Mouse (Mus musculus): ENCODE measurements at regions not wholly inside any gene's neighbourhood (a gene's known extent, or its start where the extent isn't known, plus 50 kb on each side); places are given as distances from the start of the nearest gene placed in this dataset.

DNA sequence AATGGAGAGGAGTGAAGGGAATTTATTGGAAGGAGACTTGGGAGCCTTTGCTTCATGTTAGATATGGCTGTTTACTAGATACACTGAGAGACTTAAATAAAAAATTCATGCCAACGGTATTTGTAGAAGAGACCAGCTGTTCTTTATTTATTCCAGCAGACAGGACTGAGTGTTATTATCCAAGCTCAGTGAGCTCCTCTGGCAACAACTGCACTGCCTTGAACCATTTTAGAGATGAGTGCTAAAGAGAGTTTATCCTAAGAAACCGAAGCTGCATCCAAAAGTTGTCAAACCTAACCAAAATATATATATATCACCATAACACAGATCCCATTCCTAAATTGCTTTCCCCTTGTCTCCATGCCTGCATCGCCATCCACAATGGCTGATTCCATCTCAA lies 247.0 kb downstream of the Gm11361 start:
- Histone ChIP-seq H3K4me3 (ENCODE audit: low read length) (no peak overlapping the region), H3K36me3 (ENCODE audit: control insufficient read depth, insufficient read depth) (no peaks in the 10 kb centered on the region), H3K27me3 (ENCODE audit: control insufficient read depth, insufficient read depth, low read length) (no peaks in the 10 kb centered on the region), H3K27ac (ENCODE audit: low read length) (no peak overlapping the region), H3K9ac (ENCODE audit: low read length) (no peak overlapping the region), H3K9me3 (replicated peaks; ENCODE audit: control insufficient read depth, low read length) (no peaks in the 10 kb centered on the region), H3K4me2 (ENCODE audit: low read depth, low read length) (no peak overlapping the region), H3K4me1 (ENCODE audit: control insufficient read depth, insufficient read depth, low read length) (peaks cover 13% of the 10 kb centered on the region)
- no peak for ATAC-seq (replicated peaks; ENCODE audit: extremely low read depth, insufficient read depth, low FRiP score)
- 75% methylated on average over 3 of the region's 3 CpGs for WGBS

DNA sequence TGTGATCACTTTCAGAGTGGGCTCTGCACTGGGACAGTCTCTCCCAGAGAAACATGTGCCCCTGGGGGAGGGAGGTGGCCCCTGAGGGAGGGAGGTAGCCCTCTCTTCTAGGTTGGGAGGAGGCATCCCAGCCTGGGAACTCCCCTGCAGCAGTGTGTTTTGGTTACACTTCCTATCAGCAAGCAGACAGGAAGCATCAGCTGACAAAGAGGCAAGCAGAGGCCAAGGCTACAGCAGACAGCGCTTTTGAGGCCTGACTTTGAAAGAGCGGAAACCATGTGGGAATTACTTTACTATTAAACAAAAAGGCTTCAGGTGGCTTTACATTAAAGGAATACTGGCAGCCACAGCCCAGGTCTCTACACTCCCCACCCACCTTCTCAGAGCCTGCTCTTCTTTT lies 244.8 kb downstream of the Gm11361 start:
- Histone ChIP-seq H3K27ac (ENCODE audit: low read length) (peak overlapping the region; percentile 58; the same call in 1 of the 2 replicates), H3K4me2 (ENCODE audit: low read depth, low read length) (no peak overlapping the region), H3K9ac (ENCODE audit: low read length) (no peak overlapping the region), H3K4me3 (ENCODE audit: low read length) (no peak overlapping the region), H3K4me1 (ENCODE audit: control insufficient read depth, insufficient read depth, low read length) (peaks cover 4% of the 10 kb centered on the region; the same call in 1 of the 2 replicates), H3K9me3 (replicated peaks; ENCODE audit: control insufficient read depth, low read length) (no peaks in the 10 kb centered on the region), H3K36me3 (ENCODE audit: control insufficient read depth, insufficient read depth) (no peaks in the 10 kb centered on the region), H3K27me3 (ENCODE audit: control insufficient read depth, insufficient read depth, low read length) (no peaks in the 10 kb centered on the region)
- 33% methylated on average over 2 of the region's 2 CpGs for WGBS
- peak; percentile 88 for ATAC-seq (replicated peaks; ENCODE audit: extremely low read depth, insufficient read depth, low FRiP score)

GRCm38 (mm10) chr13:28500697-28501096 lies 243.4 kb downstream of the Gm11361 start:
- Histone ChIP-seq H3K4me2 (ENCODE audit: low read depth, low read length) (no peak overlapping the region), H3K36me3 (ENCODE audit: control insufficient read depth, insufficient read depth) (no peaks in the 10 kb centered on the region), H3K9me3 (replicated peaks; ENCODE audit: control insufficient read depth, low read length) (no peaks in the 10 kb centered on the region), H3K9ac (ENCODE audit: low read length) (no peak overlapping the region), H3K27ac (ENCODE audit: low read length) (no peak overlapping the region), H3K4me3 (ENCODE audit: low read length) (no peak overlapping the region), H3K27me3 (ENCODE audit: control insufficient read depth, insufficient read depth, low read length) (no peaks in the 10 kb centered on the region), H3K4me1 (ENCODE audit: control insufficient read depth, insufficient read depth, low read length) (peaks cover 4% of the 10 kb centered on the region; the same call in 1 of the 2 replicates)
- no peak for ATAC-seq (replicated peaks; ENCODE audit: extremely low read depth, insufficient read depth, low FRiP score)
- WGBS = 93% methylated on average over 6 of the region's 6 CpGs

- no peak overlapping the region for H3K4me2 ChIP-seq (ENCODE audit: low read depth, low read length)
- WGBS = 82% methylated on average over 4 of the region's 4 CpGs
- no peaks in the 10 kb centered on the region for H3K27me3 ChIP-seq (ENCODE audit: control insufficient read depth, insufficient read depth, low read length)
- H3K4me1 ChIP-seq (ENCODE audit: control insufficient read depth, insufficient read depth, low read length) = peaks cover 7% of the 10 kb centered on the region; the same call in 1 of the 2 replicates
- no peak overlapping the region for H3K27ac ChIP-seq (ENCODE audit: low read length)
- no peak overlapping the region for H3K4me3 ChIP-seq (ENCODE audit: low read length)
- H3K9me3 ChIP-seq (replicated peaks; ENCODE audit: control insufficient read depth, low read length) = no peaks in the 10 kb centered on the region
- H3K9ac ChIP-seq (ENCODE audit: low read length) = no peak overlapping the region
- ATAC-seq (replicated peaks; ENCODE audit: extremely low read depth, insufficient read depth, low FRiP score) = no peak
- H3K36me3 ChIP-seq (ENCODE audit: control insufficient read depth, insufficient read depth) = no peaks in the 10 kb centered on the region
Observed at GRCm38 (mm10) chr13:28497483-28497882, 240.2 kb downstream of the Gm11361 start.

DNA sequence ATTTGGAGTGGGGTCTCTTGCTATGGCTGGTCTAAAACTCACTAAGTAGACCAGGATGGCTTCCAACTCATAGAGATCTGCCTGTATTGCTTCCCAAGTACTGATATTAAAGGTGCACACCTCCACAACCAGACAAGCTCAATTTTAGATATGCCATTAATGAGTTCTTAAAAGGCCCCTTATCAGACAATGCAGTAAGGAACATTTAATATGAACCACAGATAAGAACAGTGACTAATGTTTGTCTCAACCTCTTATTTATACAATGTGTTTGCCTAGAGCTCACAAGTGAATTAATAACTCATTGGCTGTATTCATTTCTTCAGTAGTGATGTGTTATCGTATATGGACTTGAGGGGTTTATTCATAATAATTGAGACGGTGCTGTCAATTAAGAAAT lies 234.7 kb downstream of the Gm11361 start:
- 94% methylated on average over 2 of the region's 2 CpGs for WGBS
- Histone ChIP-seq H3K4me3 (ENCODE audit: low read length) (no peak overlapping the region), H3K4me1 (ENCODE audit: control insufficient read depth, insufficient read depth, low read length) (peaks cover 7% of the 10 kb centered on the region; the same call in 1 of the 2 replicates), H3K27me3 (ENCODE audit: control insufficient read depth, insufficient read depth, low read length) (no peaks in the 10 kb centered on the region), H3K27ac (ENCODE audit: low read length) (no peak overlapping the region), H3K4me2 (ENCODE audit: low read depth, low read length) (no peak overlapping the region), H3K9ac (ENCODE audit: low read length) (no peak overlapping the region), H3K36me3 (ENCODE audit: control insufficient read depth, insufficient read depth) (no peaks in the 10 kb centered on the region), H3K9me3 (replicated peaks; ENCODE audit: control insufficient read depth, low read length) (no peaks in the 10 kb centered on the region)
- ATAC-seq (replicated peaks; ENCODE audit: extremely low read depth, insufficient read depth, low FRiP score) = no peak

DNA sequence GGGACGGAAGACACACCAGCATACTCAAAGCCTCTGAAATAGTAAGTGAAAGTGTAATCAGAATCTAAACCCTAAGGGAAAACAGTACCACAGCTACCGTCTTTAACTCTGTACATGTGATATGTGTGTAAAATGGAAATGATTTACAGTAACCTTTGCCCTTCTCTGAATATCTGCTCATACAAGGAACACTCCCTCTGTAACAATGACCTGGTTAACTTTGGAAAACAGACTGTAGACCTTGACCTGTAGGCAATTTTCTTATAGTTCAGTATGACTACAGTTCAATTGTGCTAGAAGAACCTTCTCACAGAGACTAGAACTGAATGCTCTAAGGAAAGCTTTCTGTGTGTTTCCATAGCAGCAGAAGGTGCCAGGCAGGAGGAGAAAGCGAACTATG lies 226.4 kb downstream of the Gm11361 start:
- 76% methylated on average over 3 of the region's 3 CpGs for WGBS
- Histone ChIP-seq H3K36me3 (ENCODE audit: control insufficient read depth, insufficient read depth) (no peaks in the 10 kb centered on the region), H3K9me3 (replicated peaks; ENCODE audit: control insufficient read depth, low read length) (no peaks in the 10 kb centered on the region), H3K4me1 (ENCODE audit: control insufficient read depth, insufficient read depth, low read length) (no peaks in the 10 kb centered on the region), H3K4me3 (ENCODE audit: low read length) (no peak overlapping the region), H3K9ac (ENCODE audit: low read length) (no peak overlapping the region), H3K4me2 (ENCODE audit: low read depth, low read length) (no peak overlapping the region), H3K27ac (ENCODE audit: low read length) (no peak overlapping the region), H3K27me3 (ENCODE audit: control insufficient read depth, insufficient read depth, low read length) (no peaks in the 10 kb centered on the region)
- no peak for ATAC-seq (replicated peaks; ENCODE audit: extremely low read depth, insufficient read depth, low FRiP score)

DNA sequence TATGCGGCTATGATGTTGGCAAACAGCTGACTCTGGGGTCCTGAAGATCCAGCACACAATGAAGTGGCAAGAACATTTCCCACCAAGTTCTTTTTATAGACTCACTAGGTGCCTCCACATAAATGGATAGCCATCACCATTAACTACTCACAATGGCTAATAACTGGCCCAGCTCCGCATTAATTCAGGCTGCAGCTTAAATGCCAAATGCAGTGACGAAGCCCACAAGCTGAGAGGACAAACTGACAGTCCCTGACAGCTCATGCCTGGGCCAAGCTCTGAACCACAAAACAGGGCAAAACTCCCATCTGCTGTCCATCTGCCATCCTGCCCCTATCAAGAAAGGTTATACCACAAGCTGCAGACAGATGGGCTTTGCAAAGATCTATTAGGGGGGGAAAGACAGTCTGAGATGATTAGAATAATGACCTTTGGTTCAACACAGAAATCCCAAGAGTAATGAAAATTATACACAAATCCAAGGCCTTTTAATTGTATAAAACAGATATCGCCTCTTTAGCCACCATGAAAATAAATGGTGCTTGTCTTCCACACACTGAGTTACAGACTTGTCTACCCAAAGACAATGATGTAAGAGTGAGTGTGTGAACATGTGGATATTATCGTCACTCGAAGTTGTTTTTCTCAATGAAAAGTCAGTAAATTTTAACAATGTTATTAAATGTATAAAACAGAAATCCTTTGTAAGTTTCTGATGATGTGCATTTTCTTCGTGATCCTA lies 224.1 kb downstream of the Gm11361 start:
- Histone ChIP-seq H3K9me3 (replicated peaks; ENCODE audit: control insufficient read depth, low read length) (no peaks in the 10 kb centered on the region), H3K4me2 (ENCODE audit: low read depth, low read length) (no peak overlapping the region), H3K4me3 (ENCODE audit: low read length) (no peak overlapping the region), H3K4me1 (ENCODE audit: control insufficient read depth, insufficient read depth, low read length) (no peaks in the 10 kb centered on the region), H3K36me3 (ENCODE audit: control insufficient read depth, insufficient read depth) (no peaks in the 10 kb centered on the region), H3K9ac (ENCODE audit: low read length) (no peak overlapping the region), H3K27me3 (ENCODE audit: control insufficient read depth, insufficient read depth, low read length) (no peaks in the 10 kb centered on the region), H3K27ac (ENCODE audit: low read length) (no peak overlapping the region)
- WGBS = 83% methylated on average over 7 of the region's 7 CpGs
- ATAC-seq (replicated peaks; ENCODE audit: extremely low read depth, insufficient read depth, low FRiP score) = no peak

GRCm38 (mm10) chr13:28466151-28466550 lies 208.8 kb downstream of the Gm11361 start:
- no peak for ATAC-seq (replicated peaks; ENCODE audit: extremely low read depth, insufficient read depth, low FRiP score)
- WGBS = 88% methylated on average over 2 of the region's 2 CpGs
- Histone ChIP-seq H3K9me3 (replicated peaks; ENCODE audit: control insufficient read depth, low read length) (no peaks in the 10 kb centered on the region), H3K4me2 (ENCODE audit: low read depth, low read length) (no peak overlapping the region), H3K27me3 (ENCODE audit: control insufficient read depth, insufficient read depth, low read length) (no peaks in the 10 kb centered on the region), H3K4me3 (ENCODE audit: low read length) (no peak overlapping the region), H3K27ac (ENCODE audit: low read length) (no peak overlapping the region), H3K4me1 (ENCODE audit: control insufficient read depth, insufficient read depth, low read length) (no peaks in the 10 kb centered on the region), H3K36me3 (ENCODE audit: control insufficient read depth, insufficient read depth) (no peaks in the 10 kb centered on the region), H3K9ac (ENCODE audit: low read length) (no peak overlapping the region)

GRCm38 (mm10) chr13:28465187-28465880 lies 208.0 kb downstream of the Gm11361 start:
- 78% methylated on average over 2 of the region's 2 CpGs for WGBS
- Histone ChIP-seq H3K9me3 (replicated peaks; ENCODE audit: control insufficient read depth, low read length) (no peaks in the 10 kb centered on the region), H3K27me3 (ENCODE audit: control insufficient read depth, insufficient read depth, low read length) (no peaks in the 10 kb centered on the region), H3K4me1 (ENCODE audit: control insufficient read depth, insufficient read depth, low read length) (no peaks in the 10 kb centered on the region), H3K4me3 (ENCODE audit: low read length) (no peak overlapping the region), H3K36me3 (ENCODE audit: control insufficient read depth, insufficient read depth) (no peaks in the 10 kb centered on the region), H3K9ac (ENCODE audit: low read length) (no peak overlapping the region), H3K4me2 (ENCODE audit: low read depth, low read length) (no peak overlapping the region), H3K27ac (ENCODE audit: low read length) (no peak overlapping the region)
- no peak for ATAC-seq (replicated peaks; ENCODE audit: extremely low read depth, insufficient read depth, low FRiP score)

Measured in heart, embryonic 16.5 days (tissue).